Mouse (Mus musculus): ENCODE measurements around the gene Olfr292.

Olfr292 gene

DNA sequence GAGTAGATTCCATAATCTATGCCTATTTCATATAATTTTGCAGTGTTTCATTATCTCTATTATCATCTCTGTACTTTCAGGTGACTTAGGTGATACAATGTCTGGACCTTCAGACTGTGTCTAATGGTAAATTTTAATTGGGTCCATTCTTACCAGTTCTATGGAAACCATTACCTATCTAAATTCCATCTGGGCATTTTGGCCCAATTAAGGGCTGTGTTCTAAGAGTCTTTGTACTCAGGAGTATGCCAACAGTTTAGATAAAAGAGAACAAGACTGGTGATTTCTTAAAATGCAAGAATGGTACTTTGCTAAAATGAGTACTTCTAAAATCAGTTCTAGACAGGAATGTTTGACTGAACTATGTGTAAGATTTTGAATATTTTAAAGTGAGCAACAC lies at the start of gene Olfr292:
Gene Olfr292 (plus strand): TSS at position 301 of the 400 bp plus-strand sequence.
- DNase-seq (ENCODE audit: low read depth, low spot score) = no peak

DNA sequence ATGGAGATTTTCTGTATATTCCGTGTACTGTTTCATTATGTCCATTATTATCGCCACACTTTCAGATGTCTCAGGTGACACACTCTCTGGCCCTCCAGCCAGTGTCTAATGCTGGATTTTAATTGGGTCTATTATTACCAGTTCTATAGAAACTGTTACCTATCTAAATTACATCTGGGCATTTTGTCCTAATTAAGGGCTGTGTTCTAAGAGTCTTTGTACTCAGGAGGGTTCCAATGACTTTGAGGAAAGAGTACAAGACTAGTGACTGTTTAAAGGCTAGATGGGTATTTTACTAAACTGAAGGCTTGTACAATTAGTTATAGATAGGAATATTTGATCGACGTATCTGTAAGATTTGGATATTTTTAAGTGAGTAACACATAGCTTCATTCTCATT lies 39.4 kb upstream of the Olfr292 start, which contains the start of gene Olfr293:
Gene Olfr293 (plus strand): TSS at position 301 of the 400 bp plus-strand sequence.
- no peak for DNase-seq (ENCODE audit: low read depth, low spot score)

DNA sequence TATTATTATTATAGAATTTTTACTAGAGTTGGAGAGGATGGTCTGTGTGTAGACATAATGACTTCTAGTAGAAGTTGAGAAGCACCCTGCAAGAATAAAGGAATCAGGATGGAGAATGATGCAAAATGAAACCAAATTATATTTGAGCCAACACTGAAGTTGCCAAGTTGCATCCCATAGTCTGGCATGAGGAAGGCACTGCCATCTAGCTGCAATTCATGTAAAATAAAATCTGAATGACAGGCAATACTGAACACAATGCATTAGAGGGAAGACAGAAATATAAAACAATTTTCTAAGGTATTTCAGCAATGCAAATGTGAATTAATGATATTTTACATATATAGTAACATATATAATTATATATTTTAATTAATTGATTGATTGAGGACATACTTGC lies 36.9 kb downstream of the Olfr292 start:
- DNase-seq (ENCODE audit: low read depth, low spot score) = no peak

Measured in CD4-positive, CD25-positive, alpha-beta regulatory T cell, adult 2 months (primary cell).